Mouse (Mus musculus) liver (tissue): ENCODE data around the gene Hspd1.
"Not testable (repeated sequence)": the region's sequence is repeated elsewhere in the genome, so short reads cannot be mapped to it uniquely, and the experiment has no call there.

Source experiments
- DNase-seq: peaks from one replicate; pipeline ENCODE4 v3.0.0-alpha.2; 2020; ENCODE audit warnings: mixed read lengths

Gene Hspd1

GRCm38 (mm10) chr1:55086868-55087400, 1.1 kb downstream of the Hspd1 start:
- DNase-seq, result peak; percentile 35

GRCm38 (mm10) chr1:55085781-55086366, 2.2 kb downstream of the Hspd1 start:
- DNase-seq, result no peak

DNA sequence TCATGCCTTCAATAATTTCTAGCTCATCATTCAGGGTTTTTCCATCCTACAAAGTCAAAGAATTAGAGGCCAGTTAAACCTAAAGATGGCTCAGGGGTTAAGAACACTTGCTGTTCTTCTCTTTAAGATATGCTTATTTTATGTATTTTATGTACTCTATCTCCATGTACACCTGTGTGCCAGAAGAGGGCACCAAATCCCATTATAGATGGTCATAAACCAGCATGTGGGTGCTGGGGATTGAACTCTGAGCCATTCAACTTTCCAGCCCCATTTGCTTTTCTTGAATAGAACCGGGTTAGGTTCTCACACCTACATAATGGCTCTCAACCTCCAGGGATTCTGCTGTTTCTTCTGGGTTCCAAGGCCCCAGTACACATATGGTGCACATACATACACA, 5.9 kb downstream of the Hspd1 start:
- no peak for DNase-seq

DNA sequence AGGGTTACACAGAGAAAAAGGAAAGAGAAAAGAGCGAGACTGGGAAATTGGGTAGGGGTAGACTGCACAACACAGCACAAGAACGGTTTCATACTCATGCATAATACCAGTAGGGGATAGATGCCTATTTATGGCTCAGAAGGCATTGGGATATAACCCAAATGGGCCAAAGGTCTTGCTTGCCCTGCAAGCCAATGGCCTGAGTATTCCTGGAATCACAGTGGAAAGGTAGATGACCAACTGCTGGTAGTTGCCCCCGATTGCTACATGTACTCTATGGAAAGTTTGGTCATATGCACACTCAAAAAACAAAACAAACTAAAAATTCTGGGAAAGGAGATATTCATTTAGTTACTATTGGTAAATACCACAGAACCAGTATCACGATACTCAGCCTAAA, 8.4 kb downstream of the Hspd1 start:
- no peak for DNase-seq

DNA sequence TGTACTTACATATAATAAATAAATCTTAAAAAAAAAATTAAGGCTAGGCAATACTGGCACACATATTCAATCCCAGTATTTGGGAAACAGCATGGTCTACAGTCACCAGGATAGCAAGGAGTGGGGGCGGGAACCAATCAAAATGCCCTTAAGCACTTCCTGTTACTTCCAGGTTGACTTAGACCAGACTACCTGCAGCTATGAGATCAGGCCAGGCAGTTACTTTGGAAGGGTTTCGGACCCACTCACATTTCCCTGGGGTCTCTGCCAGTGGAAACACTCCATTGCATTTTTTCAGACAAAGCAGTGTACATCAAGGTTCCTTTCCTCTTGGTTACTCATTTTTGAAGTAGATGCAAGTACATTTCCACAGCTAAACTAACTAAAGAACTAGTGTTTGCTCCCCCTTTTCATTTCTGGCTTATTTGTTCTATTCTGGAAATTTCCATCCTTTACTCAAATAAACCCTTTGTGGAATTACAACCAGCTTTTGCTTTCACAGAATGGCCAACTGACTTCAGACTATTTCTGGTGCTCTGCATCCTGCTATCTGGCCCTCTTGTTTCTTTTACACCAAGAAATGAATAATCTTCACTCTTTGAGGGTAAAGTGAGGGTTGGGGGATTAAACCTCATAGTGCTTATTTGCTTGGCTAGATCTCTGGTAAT, 11.1 kb downstream of the Hspd1 start:
- no peak for DNase-seq

DNA sequence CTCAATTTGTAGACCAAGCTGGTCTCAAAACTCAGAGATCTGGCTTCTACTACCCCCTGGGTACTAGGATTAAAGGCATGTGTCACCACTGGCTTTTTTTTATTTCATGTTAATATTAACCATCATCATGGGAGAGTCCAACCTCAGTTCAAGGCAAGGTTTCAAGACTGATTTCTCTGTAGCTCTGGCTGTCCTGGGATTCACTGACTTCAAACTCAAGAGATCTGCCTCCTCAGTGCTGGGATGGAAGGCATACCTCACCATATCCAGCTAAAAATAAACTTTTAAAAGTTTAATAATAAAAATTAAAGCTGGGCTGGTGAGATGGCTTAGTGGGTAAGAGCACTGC, 11.7 kb downstream of the Hspd1 start:
- no peak for DNase-seq

DNA sequence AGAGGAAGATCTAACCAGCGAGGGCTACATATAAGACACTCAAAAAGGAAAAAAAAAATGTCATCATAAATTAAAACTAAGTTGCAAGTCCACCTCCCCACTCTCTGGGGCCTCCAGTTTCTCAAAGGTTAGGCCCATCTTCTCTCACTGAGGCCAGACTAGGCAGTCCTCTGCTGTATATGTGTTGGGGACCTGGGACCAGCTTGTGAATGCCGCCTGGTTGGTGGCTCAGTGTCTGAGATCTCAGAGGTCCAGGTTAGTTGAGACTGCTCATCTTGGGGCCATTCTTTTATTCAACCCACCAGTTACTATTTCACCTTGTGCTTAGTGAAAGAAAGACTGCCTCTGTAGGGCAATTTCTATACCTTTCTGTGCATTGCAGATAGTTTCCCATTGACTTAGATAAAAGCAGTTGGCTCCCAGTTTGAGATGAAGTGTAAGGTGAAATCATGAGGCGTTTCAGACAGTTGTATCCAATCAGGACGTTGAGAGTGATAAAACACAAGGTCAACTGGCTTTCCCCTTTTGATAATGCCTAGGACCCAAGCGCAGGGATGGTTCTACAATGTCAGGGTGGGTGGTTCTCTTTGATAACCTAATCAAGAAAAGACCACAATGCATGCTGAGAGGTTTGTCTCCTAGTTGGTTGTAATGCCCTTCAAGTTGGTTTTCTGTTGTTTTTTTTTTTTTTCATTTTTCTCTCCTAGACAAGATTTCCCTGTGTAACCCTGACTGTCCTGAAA, 12.2 kb downstream of the Hspd1 start:
- peak; percentile 49 for DNase-seq

GRCm38 (mm10) chr1:55074757-55075156, 13.3 kb downstream of the Hspd1 start:
- no peak for DNase-seq

DNA sequence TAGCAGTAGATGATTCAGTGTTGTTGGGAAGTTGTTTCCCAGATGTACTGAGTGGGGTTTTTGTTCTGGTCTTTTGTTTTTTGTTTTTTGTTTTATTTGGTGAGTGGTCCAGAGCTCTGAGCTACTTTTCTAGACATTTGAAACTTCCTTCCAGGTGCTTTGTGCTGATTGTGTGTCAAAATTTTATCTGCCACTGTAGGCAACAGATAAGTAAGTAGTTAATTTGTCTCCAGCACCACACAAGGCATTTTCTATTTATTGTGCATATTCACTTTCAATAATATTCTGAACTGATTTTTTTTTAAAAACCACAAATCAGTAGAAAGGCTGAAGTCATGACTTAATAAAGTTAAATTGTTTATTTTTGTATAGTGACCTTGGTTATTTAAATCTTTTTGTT, 15.7 kb downstream of the Hspd1 start:
- DNase-seq, result not testable (repeated sequence)

- peak; percentile 33 for DNase-seq
Observed at GRCm38 (mm10) chr1:55061772-55062171, 26.3 kb downstream of the Hspd1 start.

- no peak for DNase-seq
Observed at GRCm38 (mm10) chr1:55061099-55061498, 26.9 kb downstream of the Hspd1 start.

- not testable (repeated sequence) for DNase-seq
Observed at GRCm38 (mm10) chr1:55058383-55058782, 29.7 kb downstream of the Hspd1 start.

- no peak for DNase-seq
Observed at GRCm38 (mm10) chr1:55055322-55056115, 32.5 kb downstream of the Hspd1 start.

GRCm38 (mm10) chr1:55053596-55053995, 34.4 kb downstream of the Hspd1 start:
- no peak for DNase-seq

DNA sequence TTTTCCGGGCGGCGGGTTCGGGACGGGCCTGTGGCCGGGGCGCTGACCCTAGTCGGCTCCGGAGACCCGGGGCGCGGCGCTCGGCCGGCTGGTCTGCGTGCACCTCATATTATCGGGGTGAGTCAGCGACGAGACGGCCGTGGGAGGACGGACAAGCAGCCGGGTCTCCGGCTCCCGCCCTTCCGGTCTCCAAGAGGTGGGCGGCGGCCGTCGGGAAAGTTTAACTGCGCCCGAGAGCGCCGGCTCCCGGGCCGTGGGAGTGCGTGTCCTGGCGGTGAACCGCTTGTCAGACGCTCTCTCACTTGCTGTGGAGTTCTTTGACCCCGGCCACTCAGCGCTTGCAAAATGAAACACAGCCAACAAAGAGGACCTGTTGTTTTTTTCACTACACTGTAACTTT, 35.0 kb downstream of the Hspd1 start:
- DNase-seq, result peak; percentile 90

- peak; percentile 98 for DNase-seq
Observed at GRCm38 (mm10) chr1:55052355-55052953, 35.6 kb downstream of the Hspd1 start, which contains the start of gene Coq10b. Gene Coq10b (plus strand): TSS chr1:55052770.

GRCm38 (mm10) chr1:55051671-55052070, 36.4 kb downstream of the Hspd1 start:
- no peak for DNase-seq

GRCm38 (mm10) chr1:55048841-55049587, 39.0 kb downstream of the Hspd1 start:
- no peak for DNase-seq

- no peak for DNase-seq
Observed at GRCm38 (mm10) chr1:55043164-55043563, 44.9 kb downstream of the Hspd1 start.

DNA sequence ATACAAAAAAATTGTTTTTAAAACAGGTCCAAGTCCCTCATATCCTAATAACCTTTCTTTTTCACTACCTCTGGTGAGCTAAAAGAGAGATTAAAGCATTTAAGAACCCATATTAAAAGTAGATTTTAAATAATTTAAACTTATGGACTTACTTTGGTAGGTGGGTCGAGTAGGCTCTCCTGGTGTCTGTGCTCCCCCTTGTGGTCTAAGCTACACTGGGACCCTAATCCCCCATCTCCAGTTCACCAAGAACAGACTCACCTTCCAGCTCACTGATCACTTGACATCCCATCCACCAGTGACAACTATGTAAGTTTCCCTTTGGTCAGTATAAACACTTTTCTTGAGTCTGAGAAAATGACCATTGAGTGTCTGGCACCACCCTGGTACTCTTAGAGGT, 45.8 kb downstream of the Hspd1 start:
- peak; percentile 17 for DNase-seq

GRCm38 (mm10) chr1:55041691-55042090, 46.4 kb downstream of the Hspd1 start:
- peak; percentile 42 for DNase-seq

- DNase-seq, result no peak
Observed at GRCm38 (mm10) chr1:55039944-55040343, 48.1 kb downstream of the Hspd1 start.
